Mouse (Mus musculus) ovary, postnatal 10 days (tissue): Measurements from ENCODE around the gene Pcsk2.
A peak's percentile ranks its signal among the peaks of the same experiment; 100 is the strongest.

Experiments
- DNase-seq: peaks from one replicate; pipeline ENCODE4 v3.0.0; 2022; ENCODE audit warnings: low spot score

The Pcsk2 gene

DNA sequence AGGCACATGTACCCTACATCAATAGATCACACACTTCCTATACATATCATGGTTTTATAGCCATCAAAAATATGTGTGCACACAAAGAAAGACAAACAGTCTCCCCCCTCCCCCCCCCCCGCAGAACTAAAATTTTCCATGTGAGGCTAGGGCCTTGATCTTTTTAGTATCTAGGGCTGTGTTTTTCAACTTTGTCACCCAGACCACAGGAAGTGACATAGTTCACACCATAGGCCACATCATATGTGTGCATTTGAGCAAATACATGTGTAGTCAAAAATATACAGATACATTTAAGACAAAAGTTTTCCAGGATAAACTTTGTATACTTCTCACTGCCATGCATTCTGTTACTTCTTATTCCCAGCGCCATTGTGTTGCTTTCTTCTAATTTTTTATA is 293.5 kb downstream of the Pcsk2 start:
- no peak for DNase-seq

DNA sequence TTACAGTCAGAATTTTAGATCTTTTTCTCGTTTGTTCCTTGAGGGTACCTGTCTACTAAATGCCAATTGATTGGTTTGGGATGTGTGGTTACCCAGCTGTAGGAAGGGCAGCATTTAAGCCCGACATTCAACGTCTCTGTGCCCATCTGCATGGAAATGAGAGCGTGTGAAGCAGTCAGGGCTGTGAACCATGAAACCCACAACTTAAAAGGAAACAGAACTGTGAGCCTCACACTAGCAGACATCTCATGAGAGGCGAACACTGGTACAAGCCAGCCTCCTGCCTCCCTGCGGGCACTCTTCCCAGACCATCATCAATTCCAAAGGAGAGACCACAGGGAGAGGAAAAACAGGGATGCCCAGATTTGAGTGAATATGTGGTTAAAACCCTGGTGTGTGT is 294.9 kb downstream of the Pcsk2 start:
- DNase-seq, result no peak

DNA sequence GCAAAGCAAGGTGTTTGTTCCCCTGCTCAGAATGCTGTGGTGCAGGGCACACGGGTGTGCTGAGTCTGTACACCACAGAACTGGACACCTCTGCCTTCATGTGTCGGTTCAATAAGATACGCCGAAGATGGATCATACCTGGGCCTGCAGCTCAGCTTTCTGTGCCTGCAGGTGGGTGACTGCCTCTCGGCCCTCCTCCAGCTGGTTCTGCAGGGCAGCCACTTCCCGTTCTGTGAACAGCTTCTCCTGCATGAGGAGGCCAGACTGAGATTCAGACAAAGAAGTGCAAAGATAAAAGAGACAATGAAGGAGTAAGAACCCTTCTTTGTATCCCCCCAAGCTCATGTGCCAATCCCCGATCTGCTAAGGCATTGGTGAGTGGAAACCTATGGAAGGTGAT is 295.6 kb downstream of the Pcsk2 start:
- no peak for DNase-seq

DNA sequence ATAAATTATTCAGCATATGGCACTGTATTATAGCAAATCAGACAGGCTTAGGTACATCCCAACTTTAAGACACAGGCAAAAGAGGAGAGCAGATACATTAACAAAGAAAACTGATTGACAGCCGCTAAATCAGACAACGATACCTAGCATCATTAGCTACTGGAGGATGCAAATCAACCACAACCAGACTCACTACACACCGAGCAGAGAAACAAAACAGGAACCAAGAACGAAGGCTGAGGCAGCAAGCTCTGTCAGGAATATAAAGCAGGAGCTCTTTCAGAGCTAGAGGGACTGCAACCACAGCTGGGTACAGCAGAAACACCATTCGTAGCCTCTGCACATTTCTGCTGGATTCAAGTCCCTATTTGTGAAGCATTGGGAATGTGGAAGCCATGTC is 298.8 kb downstream of the Pcsk2 start:
- no peak for DNase-seq

DNA sequence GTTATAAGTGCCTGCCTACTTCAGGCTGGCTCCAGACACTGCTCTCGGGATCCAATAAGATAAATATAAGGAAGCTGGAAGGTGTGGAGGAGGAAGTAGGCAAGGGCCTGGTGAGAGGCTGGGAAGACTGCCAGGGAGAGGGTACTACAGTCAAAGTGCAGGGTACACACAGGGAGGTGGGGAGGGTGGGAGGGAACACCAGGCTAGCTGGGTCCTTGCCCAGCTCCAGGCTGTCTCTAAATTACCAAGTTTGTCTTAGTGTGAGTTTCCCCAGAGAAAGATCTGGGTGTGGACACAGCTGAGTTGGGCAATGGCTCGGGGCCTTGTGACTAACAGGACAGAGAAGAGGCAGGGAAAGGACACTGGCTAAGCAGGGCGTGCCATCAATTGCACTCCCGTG is 300.8 kb downstream of the Pcsk2 start:
- no peak for DNase-seq

DNA sequence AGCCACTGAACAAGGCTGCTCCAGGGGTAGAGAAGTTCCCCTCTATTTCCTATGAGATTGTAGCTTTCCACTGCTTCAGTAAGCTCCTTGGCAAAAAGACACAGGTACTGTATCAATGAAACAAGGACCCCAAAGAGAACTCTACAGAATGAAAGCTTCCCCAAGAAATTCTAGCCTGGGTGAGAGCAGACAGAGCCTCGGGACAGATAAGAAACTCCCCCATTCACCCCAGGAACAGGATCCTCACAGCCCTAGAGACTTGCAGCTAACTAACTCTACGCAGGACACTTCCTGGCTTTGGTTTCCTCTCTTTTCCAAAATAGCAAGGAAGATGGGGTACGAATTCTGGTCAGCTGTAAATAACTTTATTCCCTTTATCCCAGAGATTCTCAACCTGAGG is 301.3 kb downstream of the Pcsk2 start:
- DNase-seq, result no peak

DNA sequence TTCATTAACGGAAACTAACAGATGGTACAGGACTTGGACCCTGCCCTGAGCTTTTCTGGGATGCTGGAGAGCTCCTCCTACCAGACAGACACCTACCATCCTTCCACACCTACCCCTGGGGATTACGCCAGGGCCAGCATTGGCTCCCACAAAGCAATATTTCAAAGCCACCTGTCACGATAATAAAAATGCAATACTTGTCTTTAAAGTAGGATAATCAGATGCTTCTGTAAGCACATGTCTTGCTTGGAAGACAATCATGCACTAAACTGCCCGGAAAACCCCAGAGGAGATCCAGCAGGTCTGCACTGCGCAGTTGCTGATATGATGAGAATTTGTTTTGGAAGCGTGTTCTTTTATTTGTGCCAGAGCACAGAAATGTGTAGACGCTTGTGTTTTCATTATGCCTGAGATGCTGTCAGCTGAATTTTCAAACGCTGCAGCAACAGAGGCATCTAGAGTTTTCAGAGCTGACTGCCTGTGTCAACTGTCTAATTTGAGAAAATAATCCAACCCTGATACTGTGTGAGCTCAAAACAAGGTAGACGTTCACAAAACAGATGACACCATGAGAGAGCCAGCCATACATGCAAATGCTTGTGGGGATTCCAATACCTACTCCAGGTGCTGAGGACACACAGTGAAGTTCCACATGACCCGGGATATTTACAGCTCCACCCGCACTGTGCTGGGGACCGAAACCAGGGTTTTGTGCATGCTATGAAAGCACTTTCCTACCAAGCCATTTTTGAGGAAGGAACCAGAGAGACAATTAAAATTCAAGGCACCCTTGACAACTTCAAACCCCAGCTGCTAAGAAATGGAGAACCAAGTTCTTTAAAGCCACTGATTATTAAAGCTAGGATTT is 305.6 kb downstream of the Pcsk2 start:
- DNase-seq, result no peak

DNA sequence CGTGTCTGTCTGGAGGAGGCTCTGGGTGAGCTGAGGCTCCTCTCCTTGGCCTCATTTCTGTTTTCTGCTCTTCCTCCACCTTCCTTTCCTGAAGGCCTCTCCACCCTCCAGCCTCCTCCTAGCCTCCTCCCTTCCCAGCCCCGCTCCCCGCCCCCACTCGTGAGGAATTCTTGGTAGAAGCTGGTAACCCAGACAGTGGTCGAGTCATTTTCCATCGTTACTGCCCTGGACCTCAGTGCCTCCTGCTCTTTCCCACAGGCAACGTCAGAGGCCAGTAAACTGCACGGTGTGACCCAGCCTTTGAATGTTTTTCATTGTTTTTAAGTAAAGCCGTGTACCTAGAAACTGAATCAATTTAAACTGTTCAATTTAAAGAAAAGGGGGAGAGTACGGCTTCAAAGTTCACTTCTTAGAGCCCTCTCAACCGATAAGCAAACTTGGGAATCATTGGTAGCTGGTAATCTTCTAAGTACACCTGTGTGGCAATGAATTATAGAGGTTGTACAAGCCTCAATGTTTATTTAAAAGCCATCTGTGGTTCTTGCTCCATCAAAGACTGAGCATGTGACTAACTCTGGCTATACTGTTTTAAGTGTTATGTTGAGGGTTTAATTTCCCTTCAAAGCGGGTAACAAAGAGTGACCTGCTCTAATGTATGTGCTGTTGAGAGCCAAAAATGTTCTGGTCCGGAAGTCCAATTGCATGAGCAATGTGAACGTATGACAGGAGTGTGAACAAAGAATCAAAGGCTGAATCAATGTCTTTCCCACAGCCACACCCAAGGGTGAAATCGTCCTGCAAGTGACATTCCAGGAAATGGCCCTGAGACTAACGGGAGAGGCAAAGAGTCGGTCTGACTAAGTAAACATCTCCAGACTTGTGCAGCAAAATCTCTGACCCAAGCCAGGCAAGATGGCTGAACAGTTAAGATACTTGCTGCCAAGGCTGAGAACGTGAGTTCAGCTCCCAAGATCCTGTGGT is 306.6 kb downstream of the Pcsk2 start:
- no peak for DNase-seq

DNA sequence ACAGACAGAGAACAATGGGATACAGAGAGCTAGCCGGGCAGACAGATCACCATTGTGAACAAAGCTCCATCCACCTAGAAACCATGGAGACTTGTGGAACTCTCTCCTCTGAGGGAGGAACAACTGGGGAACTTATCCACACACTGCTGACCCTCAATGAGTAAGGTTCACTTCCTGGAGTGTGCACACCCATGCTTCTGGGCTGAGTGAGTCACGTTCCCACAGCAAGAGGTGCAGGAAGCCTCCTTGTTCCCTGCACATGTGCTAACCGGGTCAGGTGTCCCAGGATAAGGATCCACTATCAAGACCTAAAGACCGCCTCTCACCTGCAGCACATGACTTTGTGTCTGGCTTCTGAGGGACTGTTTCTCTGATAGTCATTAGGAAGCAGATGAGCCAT is 307.5 kb downstream of the Pcsk2 start:
- DNase-seq, result no peak

DNA sequence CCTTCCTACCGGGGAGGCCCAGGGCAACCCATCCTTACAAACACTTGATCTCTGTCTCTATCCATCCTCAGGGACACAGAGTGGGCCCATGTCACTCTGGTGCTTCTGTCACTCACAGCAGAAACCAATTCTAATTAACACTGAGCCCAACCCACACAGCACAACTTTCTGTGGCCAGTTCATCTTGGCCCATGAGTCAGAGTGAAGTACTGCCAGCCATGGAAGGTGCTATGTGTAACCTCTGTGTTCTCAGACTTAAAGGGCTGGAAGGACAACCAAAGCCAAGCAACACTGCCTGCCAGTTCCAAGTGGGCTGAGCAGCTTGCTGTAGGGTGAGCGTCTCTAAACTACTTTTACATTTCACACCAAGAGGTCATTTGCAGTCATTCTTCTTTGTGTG is 313.2 kb downstream of the Pcsk2 start:
- no peak for DNase-seq

DNA sequence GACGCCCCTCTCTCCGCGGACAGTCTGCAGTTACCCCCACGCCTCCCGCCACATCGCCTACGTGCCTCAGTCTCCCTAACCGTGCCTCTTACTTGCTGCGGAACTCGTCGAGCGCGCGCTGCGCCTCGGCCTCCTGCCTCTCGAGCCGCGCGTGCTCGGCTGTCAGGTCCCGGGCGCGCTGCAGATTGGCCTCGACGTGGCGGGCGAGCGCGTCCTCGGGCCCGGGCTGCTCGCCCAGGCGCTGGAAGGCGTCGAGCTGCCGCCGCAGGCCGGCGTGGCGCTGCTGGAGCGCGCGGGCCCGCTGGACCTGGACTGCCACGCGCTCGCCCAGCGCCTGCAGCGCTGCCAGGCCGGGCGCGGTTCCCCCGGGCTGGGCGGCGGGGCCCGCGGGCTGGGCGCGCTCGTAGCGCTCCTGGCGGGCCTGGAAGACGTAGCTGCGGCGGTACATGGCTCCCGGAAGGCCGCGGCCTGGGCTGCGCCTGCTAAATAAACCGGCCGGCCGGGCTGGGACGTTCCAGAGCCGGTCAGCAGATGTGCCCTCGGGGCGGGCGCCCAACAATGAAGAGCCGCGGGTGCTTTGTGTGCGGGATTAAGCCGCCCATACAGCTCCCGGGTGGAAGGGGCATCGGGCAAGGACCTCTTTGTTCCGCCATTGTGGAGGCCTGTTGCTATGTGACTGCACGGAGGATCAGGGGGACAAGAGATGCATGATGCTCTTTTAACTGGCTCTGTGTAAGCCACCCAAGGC is 316.7 kb downstream of the Pcsk2 start, which contains the start of gene Bfsp1:
Bfsp1 (minus strand) TSS at position 690 of the 748 bp plus-strand sequence.
- DNase-seq, result peak; percentile 49

DNA sequence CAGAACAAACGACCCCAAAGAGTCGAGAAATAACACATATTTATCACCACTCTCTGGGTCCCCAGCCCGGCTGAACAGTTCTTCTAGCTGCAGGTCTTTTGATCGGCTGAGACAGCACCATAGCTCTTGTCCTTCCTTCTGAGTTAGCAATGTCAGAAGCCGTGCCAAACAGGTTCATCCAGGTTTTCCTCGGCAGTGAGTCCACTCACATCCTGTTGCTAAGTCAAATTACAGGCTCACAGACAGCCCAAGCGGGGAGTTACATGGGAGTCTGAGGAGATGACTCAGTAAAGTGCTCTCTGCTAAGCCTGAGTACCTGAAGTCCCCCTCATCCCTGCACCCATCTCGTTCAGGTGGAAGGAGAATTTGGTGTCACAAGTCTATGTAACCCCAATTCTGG is 318.6 kb downstream of the Pcsk2 start:
- DNase-seq, result no peak
